Mouse (Mus musculus) neural tube, embryonic 14.5 days (tissue): Measurements from ENCODE around the gene Ahcy. TPM values are rescaled to one million over a fixed set of nuclear protein-coding genes. Genes with fewer than 3 reads are reported as not detected.
"Not testable (repeated sequence)": the region's sequence is repeated elsewhere in the genome, so short reads cannot be mapped to it uniquely, and the experiment has no call there.

Experiments
- ATAC-seq: fragments of 200-750 bp; cut with Nextera tagmentation; 2 replicates; pipeline ENCODE4 v1.8.0; 2017; ENCODE audit warnings: low read depth, mild to moderate bottlenecking, moderate TSS enrichment, moderate library complexity
- H3K27ac ChIP-seq: fragments of 300-500 bp; sonication (generic); 2 replicates; pipeline ENCODE4 v1.5.1; 2014; ENCODE audit warnings: low read depth, mild to moderate bottlenecking, control low read depth, low read length, moderate library complexity, mixed read lengths
- H3K27me3 ChIP-seq: fragments of 300-500 bp; sonication (generic); 2 replicates; pipeline ENCODE4 v1.6.1; 2014; ENCODE audit warnings: low read length; ENCODE audit not compliant: control insufficient read depth, insufficient read depth
- H3K36me3 ChIP-seq: fragments of 300-500 bp; sonication (generic); 2 replicates; pipeline ENCODE4 v1.6.1; 2014; ENCODE audit warnings: low read length, mixed read lengths; ENCODE audit not compliant: control insufficient read depth, insufficient read depth
- H3K4me1 ChIP-seq: fragments of 300-500 bp; sonication (generic); 2 replicates; pipeline ENCODE4 v1.6.1; 2014; ENCODE audit warnings: low read length; ENCODE audit not compliant: control insufficient read depth, insufficient read depth
- H3K4me2 ChIP-seq: fragments of 300-500 bp; sonication (generic); 2 replicates; pipeline ENCODE4 v1.6.1; 2014; ENCODE audit warnings: mild to moderate bottlenecking, low read depth, low read length, control low read depth
- H3K4me3 ChIP-seq: fragments of 300-500 bp; sonication (generic); 2 replicates; pipeline ENCODE4 v1.5.1; 2014; ENCODE audit warnings: low read depth, low read length, control low read depth, mixed read lengths
- H3K9ac ChIP-seq: fragments of 300-500 bp; sonication (generic); replicated peaks from 2 replicates; pipeline ENCODE4 v1.6.1; 2014; ENCODE audit warnings: low read depth, mild to moderate bottlenecking, control low read depth, low read length, mixed read lengths
- H3K9me3 ChIP-seq: fragments of 300-500 bp; sonication (generic); 2 replicates; pipeline ENCODE4 v1.6.1; 2016; ENCODE audit warnings: low read length; ENCODE audit not compliant: control insufficient read depth
- WGBS: fragments of 180-500 bp; shearing (Covaris S2); extraction: QIAGEN DNeasy Blood & Tissue Kit; methylation state at CpG from one replicate; pipeline ENCODE4 v1.1.7; 2014; 5-methylcytosine and 5-hydroxymethylcytosine counted together
- polyA plus RNA-seq: library from polyadenylated mRNA; unstranded; fragments of >200 nt; fragmentation: Nextera tagmentation; extraction: Ambion mirVana; gene quantifications from 2 replicates; pipeline ENCODE4 v1.2.1, GENCODE M21; 2014

The Ahcy gene
- polyA plus RNA-seq: 29.7 and 37.0 TPM in 2 replicates

DNA sequence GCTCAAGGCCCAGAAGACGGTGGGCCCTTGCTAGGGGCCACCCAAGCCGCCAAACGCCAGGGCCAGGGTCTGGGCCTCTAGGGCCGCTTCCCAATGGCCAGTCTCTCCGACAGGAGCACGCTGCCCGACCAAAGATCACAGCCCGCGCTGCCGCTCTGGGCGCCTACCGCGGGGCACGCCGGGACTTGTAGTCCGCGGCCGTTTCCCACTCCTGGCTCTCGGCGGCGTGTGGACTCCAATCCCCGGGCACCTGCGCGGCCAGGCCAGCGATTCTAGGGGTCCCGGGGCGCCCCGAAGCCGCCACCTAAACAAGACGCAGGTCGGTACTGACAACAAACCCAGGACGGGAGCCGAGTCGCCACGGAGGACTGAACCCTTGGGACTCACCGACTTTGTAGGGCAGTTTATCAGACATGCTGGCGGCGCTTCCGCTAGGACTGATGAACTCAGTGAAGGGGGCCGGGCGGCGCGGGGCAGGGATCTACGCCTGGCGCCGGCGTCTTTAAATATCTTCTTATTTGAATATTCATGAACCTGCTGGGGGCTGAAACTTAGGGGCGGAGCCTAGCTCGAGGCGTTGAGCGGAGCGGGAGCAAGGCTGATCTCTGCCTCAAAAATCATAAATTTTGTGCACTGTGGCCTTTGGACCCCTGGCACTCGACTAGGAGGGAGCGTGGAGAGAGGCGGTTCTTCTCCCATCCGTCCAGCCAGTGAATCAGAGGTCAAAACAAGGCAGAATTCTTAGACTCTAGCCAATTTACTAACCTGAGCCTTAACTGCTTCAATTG is at the start of gene Ahcy:
Gene Ahcy (minus strand): TSS at position 520 of the 788 bp plus-strand sequence.
- peak within 1 kb of the TSS; percentile 81 for H3K27ac ChIP-seq
- no peaks in the 10 kb centered on the region for H3K36me3 ChIP-seq
- H3K4me1 ChIP-seq: peaks cover 18% of the 10 kb centered on the region
- H3K9ac ChIP-seq: peak within 1 kb of the TSS; percentile 74
- WGBS: under 1% methylated on average over 56 of the region's 56 CpGs
- peak within 1 kb of the TSS; percentile 65 for H3K4me2 ChIP-seq
- H3K4me3 ChIP-seq: peak within 1 kb of the TSS; percentile 64
- no peaks in the 10 kb centered on the region for H3K27me3 ChIP-seq
- no peaks in the 10 kb centered on the region for H3K9me3 ChIP-seq
- peak; percentile 96 for ATAC-seq

DNA sequence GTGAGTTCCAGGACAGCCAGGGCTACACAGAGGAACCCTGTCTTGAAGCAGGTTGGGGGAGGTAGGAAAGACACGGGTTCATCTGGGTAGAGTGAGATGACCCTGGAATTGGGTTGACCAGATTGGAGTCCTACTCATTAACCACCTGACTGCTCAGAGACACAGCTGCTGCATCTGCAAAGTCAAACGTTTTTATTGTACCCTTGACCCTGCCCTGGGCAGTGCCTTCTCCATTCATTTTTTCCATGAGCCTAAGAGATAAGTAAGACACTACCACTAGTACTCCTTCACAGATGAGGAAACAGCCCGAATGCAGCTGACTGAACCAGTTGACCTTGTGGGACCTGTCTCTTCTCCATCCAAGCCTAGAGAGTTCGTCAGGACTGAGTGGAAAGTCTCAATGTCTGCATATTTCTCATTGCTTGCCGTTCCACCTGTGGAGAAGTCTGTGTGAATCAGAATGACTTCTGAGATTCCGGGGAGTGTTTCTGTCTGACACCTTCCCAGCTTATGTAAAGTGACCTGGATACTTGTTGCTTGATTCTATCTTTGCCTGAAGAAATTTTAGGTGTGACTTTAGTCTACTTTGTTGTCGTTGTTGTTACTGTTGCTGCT is 41.0 kb upstream of the Ahcy start:
- Histone ChIP-seq H3K9ac (no peak overlapping the region), H3K27ac (no peak overlapping the region), H3K4me1 (no peaks in the 10 kb centered on the region), H3K9me3 (no peaks in the 10 kb centered on the region), H3K36me3 (no peaks in the 10 kb centered on the region), H3K4me2 (no peak overlapping the region), H3K4me3 (no peak overlapping the region), H3K27me3 (no peaks in the 10 kb centered on the region)
- no peak for ATAC-seq
- 68% methylated on average over 7 of the region's 7 CpGs for WGBS

DNA sequence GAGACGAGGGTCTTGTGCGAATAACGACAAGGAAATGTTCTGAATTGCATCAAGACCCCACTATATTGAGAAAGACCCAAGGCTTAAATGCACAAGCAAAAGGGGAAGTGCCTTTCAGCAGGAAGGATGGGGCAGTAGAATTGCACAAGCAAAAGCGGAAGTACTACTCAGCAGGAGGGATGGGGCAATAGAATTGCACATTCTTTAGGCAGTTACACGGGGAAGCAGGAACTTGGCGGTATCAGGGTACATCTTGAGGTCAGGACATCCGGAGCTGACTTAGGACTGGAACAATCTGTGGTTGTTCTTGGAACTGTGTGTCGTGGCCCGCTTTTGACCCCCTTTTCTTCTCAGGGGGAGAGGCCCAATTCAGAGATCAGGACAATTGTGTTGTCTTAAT is 33.0 kb upstream of the Ahcy start:
- H3K27me3 ChIP-seq, H3K9me3 ChIP-seq, H3K4me1 ChIP-seq, H3K4me3 ChIP-seq, H3K36me3 ChIP-seq, H3K4me2 ChIP-seq, H3K27ac ChIP-seq, ATAC-seq, H3K9ac ChIP-seq: not testable (repeated sequence)
- WGBS: 76% methylated on average over 9 of the region's 9 CpGs

DNA sequence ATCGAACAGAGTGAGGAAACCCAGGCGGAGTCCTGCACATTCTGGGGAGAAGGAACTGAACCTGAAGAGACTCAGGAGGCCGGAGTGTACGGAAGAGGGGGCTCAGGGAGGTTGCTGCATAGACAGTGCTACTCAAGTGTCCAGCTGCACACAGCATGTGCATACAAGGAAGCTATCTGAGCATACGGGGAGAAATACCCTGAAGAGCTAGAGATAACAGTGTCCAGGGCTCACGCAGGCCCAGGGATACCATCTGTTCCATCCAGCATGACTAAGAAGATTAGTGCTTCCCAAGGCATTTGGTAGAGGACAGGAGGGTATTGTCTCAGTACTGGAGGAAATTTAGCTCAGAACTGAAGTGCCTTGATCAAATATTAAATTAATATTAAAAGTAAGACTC is 29.3 kb upstream of the Ahcy start:
- Histone ChIP-seq H3K36me3 (no peaks in the 10 kb centered on the region), H3K4me3 (no peak overlapping the region), H3K4me1 (no peaks in the 10 kb centered on the region), H3K4me2 (no peak overlapping the region), H3K9ac (no peak overlapping the region), H3K27me3 (no peaks in the 10 kb centered on the region), H3K27ac (no peak overlapping the region), H3K9me3 (no peaks in the 10 kb centered on the region)
- ATAC-seq: no peak
- WGBS: 78% methylated on average over 6 of the region's 6 CpGs

DNA sequence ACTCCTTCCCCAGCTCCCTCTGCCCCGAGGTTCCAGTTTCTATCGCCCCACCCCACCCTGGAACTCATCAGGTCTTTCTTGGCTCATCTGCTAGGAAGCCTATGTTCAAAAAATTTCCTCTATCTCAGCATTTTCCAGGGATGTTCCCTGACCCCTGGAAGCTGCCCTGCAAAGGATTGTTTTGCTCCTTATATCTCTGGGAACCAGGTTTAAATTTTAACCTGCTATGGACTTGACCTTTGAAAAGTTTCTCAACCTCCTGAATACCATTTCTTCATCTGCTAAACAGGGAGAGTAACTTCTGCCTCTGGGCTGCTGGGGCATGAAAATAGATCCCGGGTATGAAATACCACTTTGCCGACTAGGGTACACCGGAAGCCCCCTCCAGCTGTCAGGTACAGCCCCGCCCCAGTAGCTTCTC is 27.5 kb upstream of the Ahcy start:
- Histone ChIP-seq H3K9ac (no peak overlapping the region), H3K27me3 (no peaks in the 10 kb centered on the region), H3K36me3 (no peaks in the 10 kb centered on the region), H3K27ac (no peak overlapping the region), H3K9me3 (no peaks in the 10 kb centered on the region), H3K4me2 (no peak overlapping the region), H3K4me1 (no peaks in the 10 kb centered on the region), H3K4me3 (no peak overlapping the region)
- no peak for ATAC-seq
- WGBS: 61% methylated on average over 6 of the region's 6 CpGs

DNA sequence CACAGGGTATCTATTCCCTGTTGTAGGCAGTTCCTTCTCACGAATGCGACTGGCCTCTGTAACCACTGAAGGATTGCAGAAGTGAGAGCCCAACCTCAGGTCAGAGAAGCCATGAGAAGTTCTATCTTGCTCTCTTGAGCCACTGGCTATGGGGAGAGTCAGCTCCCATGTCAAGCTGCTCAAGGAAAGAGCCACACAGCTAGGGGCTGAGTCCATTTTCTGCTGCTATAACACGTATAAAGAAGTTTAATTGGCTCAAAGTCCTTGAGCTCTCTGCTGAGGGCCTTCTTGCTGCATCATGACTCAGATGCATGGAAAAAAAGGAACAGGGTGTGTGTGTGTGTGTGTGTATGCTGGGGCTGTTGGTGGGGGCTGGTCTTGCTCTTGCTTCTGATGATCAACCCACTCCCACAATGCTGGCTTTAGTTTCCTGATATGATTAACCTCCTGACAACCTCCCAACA is 26.5 kb upstream of the Ahcy start:
- 74% methylated on average over 3 of the region's 3 CpGs for whole genome bisulfite sequencing
- H3K4me2 ChIP-seq: no peak overlapping the region
- ATAC-seq: no peak
- H3K36me3 ChIP-seq: no peaks in the 10 kb centered on the region
- H3K4me1 ChIP-seq: no peaks in the 10 kb centered on the region
- H3K27me3 ChIP-seq: no peaks in the 10 kb centered on the region
- no peak overlapping the region for H3K9ac ChIP-seq
- no peaks in the 10 kb centered on the region for H3K9me3 ChIP-seq
- H3K27ac ChIP-seq: no peak overlapping the region
- no peak overlapping the region for H3K4me3 ChIP-seq

DNA sequence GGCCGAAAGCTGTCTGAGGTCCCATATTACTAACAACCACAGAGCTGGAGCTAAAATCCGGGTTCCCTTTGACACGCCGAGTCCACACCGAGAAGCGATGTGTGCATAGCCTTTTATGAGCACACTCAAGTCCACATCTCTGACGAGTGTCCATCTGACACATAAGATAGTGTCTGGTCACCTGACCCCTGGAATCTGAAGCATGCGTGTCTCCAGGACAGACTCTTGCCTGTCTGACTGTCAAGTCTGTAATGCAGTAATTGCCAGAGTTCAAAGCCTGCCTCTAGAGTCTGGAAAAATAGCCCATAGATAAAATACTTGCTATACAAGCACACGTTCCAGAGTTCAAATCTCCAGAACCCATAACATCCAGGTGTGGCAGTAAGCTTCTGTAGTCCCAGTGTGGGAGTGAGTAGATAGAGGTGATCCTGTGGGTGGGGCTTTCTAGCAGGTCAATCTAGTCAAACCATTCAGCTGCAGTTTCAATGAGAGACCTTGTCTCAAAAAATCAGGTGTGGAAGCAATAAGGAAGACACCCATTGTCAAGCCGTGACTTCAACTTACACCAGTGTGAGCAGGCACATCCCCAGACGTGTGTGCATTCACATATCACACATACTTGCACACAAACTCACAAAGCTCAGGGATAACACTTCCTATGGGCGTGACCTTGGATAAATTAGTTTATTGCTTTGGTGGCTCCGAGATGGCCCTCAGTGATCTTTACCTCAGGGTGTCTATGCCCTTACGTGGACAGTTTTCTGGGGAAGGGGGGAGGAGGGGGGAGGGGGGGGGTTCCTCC is 25.9 kb upstream of the Ahcy start:
- H3K4me1 ChIP-seq: no peaks in the 10 kb centered on the region
- ATAC-seq: no peak
- 76% methylated on average over 14 of the region's 14 CpGs for whole genome bisulfite sequencing

DNA sequence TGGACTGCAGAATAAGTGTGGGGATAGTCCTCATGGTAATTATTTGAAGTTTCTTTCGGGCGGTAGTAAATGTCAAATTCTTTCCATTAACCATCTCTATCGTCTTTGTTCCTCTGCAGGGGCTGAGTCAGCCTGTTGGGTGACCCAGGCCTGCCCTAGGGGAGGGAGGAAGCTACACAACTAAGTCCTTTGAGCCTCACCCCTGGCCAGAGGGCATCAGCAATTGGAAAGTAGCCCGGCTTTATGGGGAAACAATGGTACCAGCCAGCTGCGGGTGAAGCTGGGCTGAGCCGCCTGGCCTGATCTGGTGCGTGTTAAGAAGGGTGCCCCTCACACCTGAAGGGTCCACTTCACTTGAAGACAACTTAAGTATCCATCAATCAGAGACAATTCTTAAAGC is 25.1 kb upstream of the Ahcy start:
- H3K9me3 ChIP-seq: no peaks in the 10 kb centered on the region
- H3K27me3 ChIP-seq: no peaks in the 10 kb centered on the region
- WGBS: 48% methylated on average over 7 of the region's 7 CpGs
- H3K4me2 ChIP-seq: no peak overlapping the region
- H3K36me3 ChIP-seq: no peaks in the 10 kb centered on the region
- H3K4me1 ChIP-seq: no peaks in the 10 kb centered on the region
- H3K9ac ChIP-seq: no peak overlapping the region
- no peak for ATAC-seq
- no peak overlapping the region for H3K27ac ChIP-seq
- no peak overlapping the region for H3K4me3 ChIP-seq

More for the DNA sequence above, 25.9 kb upstream of the Ahcy start:
- Histone ChIP-seq H3K9me3 (no peaks in the 10 kb centered on the region), H3K36me3 (no peaks in the 10 kb centered on the region), H3K27me3 (no peaks in the 10 kb centered on the region), H3K27ac (no peak overlapping the region), H3K4me2 (no peak overlapping the region), H3K4me3 (no peak overlapping the region), H3K9ac (no peak overlapping the region)
